Mouse (Mus musculus) forebrain, embryonic 16.5 days (tissue): ENCODE results near the gene Sh3bp2. TPM values are rescaled to one million over a fixed set of nuclear protein-coding genes. Genes with fewer than 3 reads are reported as not detected.
"Not testable (repeated sequence)": the region's sequence is repeated elsewhere in the genome, so short reads cannot be mapped to it uniquely, and the experiment has no call there.

Experiments
- ATAC-seq: fragments of 200-750 bp; cut with Nextera tagmentation; 2 replicates; pipeline ENCODE4 v1.8.0; 2017; ENCODE audit warnings: mild to moderate bottlenecking, moderate library complexity
- H3K27ac ChIP-seq: fragments of 300-500 bp; sonication (generic); 2 replicates; pipeline ENCODE4 v1.5.1; 2014; ENCODE audit warnings: low read length, control low read depth
- H3K27me3 ChIP-seq: fragments of 300-500 bp; sonication (generic); replicated peaks from 2 replicates; pipeline ENCODE4 v1.6.1; 2014; ENCODE audit warnings: low read length; ENCODE audit not compliant: control insufficient read depth, insufficient read depth
- H3K36me3 ChIP-seq: fragments of 300-500 bp; sonication (generic); 2 replicates; pipeline ENCODE4 v1.6.1; 2014; ENCODE audit not compliant: control insufficient read depth, insufficient read depth
- H3K4me1 ChIP-seq: fragments of 300-500 bp; sonication (generic); replicated peaks from 2 replicates; pipeline ENCODE4 v1.6.1; 2014; ENCODE audit warnings: low read length; ENCODE audit not compliant: control insufficient read depth, insufficient read depth
- H3K4me2 ChIP-seq: fragments of 300-500 bp; sonication (generic); 2 replicates; pipeline ENCODE4 v1.6.1; 2014; ENCODE audit warnings: mild to moderate bottlenecking, low read length, control low read depth
- H3K4me3 ChIP-seq: fragments of 300-500 bp; sonication (generic); replicated peaks from 2 replicates; pipeline ENCODE4 v1.5.1; 2014; ENCODE audit warnings: mild to moderate bottlenecking, low read length, control low read depth
- H3K9ac ChIP-seq: fragments of 300-500 bp; sonication (generic); replicated peaks from 2 replicates; pipeline ENCODE4 v1.6.1; 2014; ENCODE audit warnings: low read depth, low read length, control low read depth
- H3K9me3 ChIP-seq: fragments of 300-500 bp; sonication (generic); 2 replicates; pipeline ENCODE4 v1.6.1; 2016; ENCODE audit warnings: low read length; ENCODE audit not compliant: control insufficient read depth
- WGBS: fragments of 180-500 bp; shearing (Covaris S2); extraction: QIAGEN DNeasy Blood & Tissue Kit; methylation state at CpG from one replicate; pipeline ENCODE4 v1.1.7; 2014; 5-methylcytosine and 5-hydroxymethylcytosine counted together
- polyA plus RNA-seq: library from polyadenylated mRNA; unstranded; fragments of >200 nt; fragmentation: Nextera tagmentation; extraction: Ambion mirVana; gene quantifications from 2 replicates; pipeline ENCODE4 v1.2.1, GENCODE M21; 2015

The Sh3bp2 gene
- polyA plus RNA-seq, 1 experiment from 2014 or later: 29.1 TPM

GRCm38 (mm10) chr5:34549483-34550221 is 24.0 kb downstream of the Sh3bp2 start:
- Histone ChIP-seq H3K4me2 (peak overlapping the region; percentile 70), H3K9me3 (no peaks in the 10 kb centered on the region), H3K9ac (peak overlapping the region; percentile 99), H3K36me3 (peaks cover 12% of the 10 kb centered on the region), H3K4me3 (peak overlapping the region; percentile 62), H3K27me3 (no peaks in the 10 kb centered on the region), H3K4me1 (peaks cover 22% of the 10 kb centered on the region), H3K27ac (peak overlapping the region; percentile 56)
- WGBS: 0% methylated on average over 49 of the region's 49 CpGs
- ATAC-seq: peak; percentile 93

DNA sequence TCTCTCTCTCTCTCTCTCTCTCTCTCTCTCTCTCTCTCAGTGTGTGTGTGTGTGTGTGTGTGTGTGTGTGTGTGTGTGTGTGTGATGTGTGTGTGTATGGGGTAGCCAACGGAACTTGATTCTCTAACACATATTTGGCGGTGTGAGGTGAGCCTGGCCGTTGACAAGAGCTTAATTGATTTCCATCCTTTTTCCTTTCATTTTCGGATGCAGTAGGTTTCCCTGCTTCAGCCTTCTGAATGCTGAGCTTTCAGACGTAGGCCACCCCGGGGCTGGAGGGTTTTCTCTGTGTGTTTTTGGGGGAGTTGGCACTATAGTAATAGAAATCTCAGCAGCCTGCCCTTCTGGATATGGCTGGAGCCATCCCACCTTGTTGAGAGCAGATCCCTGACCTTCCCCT is 24.6 kb downstream of the Sh3bp2 start:
- H3K9me3 ChIP-seq: no peaks in the 10 kb centered on the region
- H3K4me3 ChIP-seq: peak overlapping the region; percentile 62
- WGBS: 0% methylated on average over 6 of the region's 6 CpGs
- H3K27me3 ChIP-seq: no peaks in the 10 kb centered on the region
- peaks cover 22% of the 10 kb centered on the region for H3K4me1 ChIP-seq
- H3K9ac ChIP-seq: peak overlapping the region; percentile 99
- peak; percentile 9; the same call in 1 of the 2 replicates for ATAC-seq
- H3K4me2 ChIP-seq: peak overlapping the region; percentile 70
- peak overlapping the region; percentile 27 for H3K27ac ChIP-seq
- H3K36me3 ChIP-seq: peaks cover 13% of the 10 kb centered on the region

GRCm38 (mm10) chr5:34551821-34552220 is 26.2 kb downstream of the Sh3bp2 start:
- peaks cover 22% of the 10 kb centered on the region for H3K4me1 ChIP-seq
- no peaks in the 10 kb centered on the region for H3K9me3 ChIP-seq
- no peak overlapping the region for H3K4me2 ChIP-seq
- H3K4me3 ChIP-seq: no peak overlapping the region
- H3K9ac ChIP-seq: no peak overlapping the region
- H3K27ac ChIP-seq: no peak overlapping the region
- H3K27me3 ChIP-seq: no peaks in the 10 kb centered on the region
- H3K36me3 ChIP-seq: peaks cover 25% of the 10 kb centered on the region
- no peak for ATAC-seq
- 92% methylated on average over 4 of the region's 4 CpGs for WGBS

- Histone ChIP-seq H3K27ac (no peak overlapping the region), H3K27me3 (no peaks in the 10 kb centered on the region), H3K9ac (no peak overlapping the region), H3K9me3 (no peaks in the 10 kb centered on the region), H3K4me1 (peaks cover 14% of the 10 kb centered on the region), H3K36me3 (peaks cover 39% of the 10 kb centered on the region), H3K4me3 (no peak overlapping the region), H3K4me2 (no peak overlapping the region)
- no peak for ATAC-seq
- WGBS: 96% methylated on average over 1 of the region's 1 CpGs
These were observed 38.2 kb downstream of the Sh3bp2 start for GRCm38 (mm10) chr5:34563854-34564253.

- WGBS: 89% methylated on average over 4 of the region's 4 CpGs
- H3K36me3 ChIP-seq: peaks cover 35% of the 10 kb centered on the region
- peaks cover 14% of the 10 kb centered on the region for H3K4me1 ChIP-seq
- no peak overlapping the region for H3K9ac ChIP-seq
- H3K9me3 ChIP-seq: no peaks in the 10 kb centered on the region
- no peaks in the 10 kb centered on the region for H3K27me3 ChIP-seq
- no peak overlapping the region for H3K4me3 ChIP-seq
- no peak overlapping the region for H3K4me2 ChIP-seq
- no peak for ATAC-seq
- H3K27ac ChIP-seq: no peak overlapping the region
These were observed 38.7 kb downstream of the Sh3bp2 start for GRCm38 (mm10) chr5:34564291-34564690.

DNA sequence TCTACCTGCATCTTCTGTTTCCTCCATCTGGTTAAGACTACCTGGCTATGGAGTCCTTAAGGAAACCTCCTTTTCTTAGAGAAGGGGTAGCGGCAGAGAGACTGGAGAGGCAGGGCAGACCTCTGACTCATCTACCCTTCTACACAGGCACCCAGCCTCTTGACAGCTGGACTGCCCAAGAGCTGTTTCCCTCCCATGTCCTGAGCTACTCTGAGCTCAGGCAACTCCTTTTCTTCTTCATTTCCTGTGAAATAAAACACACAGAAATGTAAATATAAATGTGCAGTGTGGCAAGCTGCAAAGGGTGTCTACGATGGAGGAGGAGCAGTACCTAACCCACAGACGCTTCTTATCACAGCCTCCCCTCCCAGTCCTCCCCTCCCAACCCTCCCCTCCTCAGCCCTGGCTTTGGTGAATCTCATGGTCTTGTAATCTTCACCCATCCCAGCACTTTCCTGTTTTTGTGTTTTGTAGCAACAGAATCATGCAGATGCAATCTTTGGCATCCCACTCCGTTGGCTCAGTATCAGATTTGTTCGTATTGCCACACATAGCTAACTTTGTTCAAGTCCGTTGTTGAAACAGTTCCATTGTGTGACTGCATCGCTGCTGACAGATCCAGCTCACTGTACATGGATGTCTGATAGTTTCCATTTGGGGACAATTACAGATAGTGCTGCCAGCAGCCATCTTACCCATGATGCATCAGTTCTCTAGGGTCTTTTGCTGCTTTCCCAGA is 40.1 kb downstream of the Sh3bp2 start:
- peak overlapping the region; percentile 27 for H3K4me2 ChIP-seq
- H3K27ac ChIP-seq: peak overlapping the region; percentile 81
- H3K4me3 ChIP-seq: no peak overlapping the region; the same call in 1 of the 2 replicates
- H3K9me3 ChIP-seq: no peaks in the 10 kb centered on the region
- H3K36me3 ChIP-seq: peaks cover 22% of the 10 kb centered on the region
- no peaks in the 10 kb centered on the region for H3K27me3 ChIP-seq
- WGBS: 49% methylated on average over 7 of the region's 7 CpGs
- 0 out of 2 replicates have a peak overlapping the region, but pooled peaks have one; percentile 11 for H3K9ac ChIP-seq
- peak; percentile 62 for ATAC-seq
- peaks cover 14% of the 10 kb centered on the region for H3K4me1 ChIP-seq

DNA sequence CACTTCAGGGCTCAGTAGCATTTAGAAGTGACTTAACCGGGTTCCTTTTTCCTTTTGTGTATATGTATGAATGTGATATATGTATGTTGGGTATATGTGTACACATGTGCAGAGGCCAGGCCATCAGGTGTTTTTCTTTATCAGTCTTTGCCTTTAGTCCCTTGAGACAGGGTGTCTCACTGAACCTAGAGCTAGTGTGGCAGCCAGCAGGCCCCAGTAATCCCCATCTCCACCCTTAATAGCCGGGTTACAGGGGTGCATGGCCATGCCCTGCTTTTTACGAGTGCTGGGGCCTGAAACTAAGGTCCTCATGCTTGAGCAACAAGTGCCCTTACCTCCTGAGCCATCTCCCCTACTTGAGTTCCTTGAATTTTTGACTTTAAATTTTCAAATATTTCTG is 45.9 kb downstream of the Sh3bp2 start:
- Histone ChIP-seq H3K4me3 (no peak overlapping the region), H3K27ac (no peak overlapping the region), H3K4me2 (no peak overlapping the region), H3K36me3 (no peaks in the 10 kb centered on the region), H3K27me3 (no peaks in the 10 kb centered on the region), H3K9me3 (no peaks in the 10 kb centered on the region), H3K4me1 (peaks cover 20% of the 10 kb centered on the region), H3K9ac (no peak overlapping the region)
- ATAC-seq: no peak
- WGBS: 90% methylated on average over 3 of the region's 3 CpGs

DNA sequence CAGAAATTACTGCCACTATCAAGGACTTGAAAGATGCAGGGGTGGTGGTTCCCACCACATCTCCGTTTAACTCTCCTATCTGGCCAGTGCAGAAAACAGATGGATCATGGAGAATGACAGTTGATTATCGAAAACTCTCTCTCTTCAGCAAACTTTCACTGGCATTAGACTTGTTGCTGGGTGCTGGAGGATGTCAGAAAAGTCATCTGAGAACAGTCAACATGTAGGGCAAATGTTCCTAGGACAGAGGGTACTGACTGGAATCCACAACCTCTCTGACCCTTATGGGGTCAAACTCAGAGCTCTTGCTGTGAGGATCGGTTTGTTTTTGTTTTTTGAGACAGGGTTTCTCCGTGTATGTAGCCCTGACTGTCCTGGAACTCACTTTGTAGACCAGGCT is 46.9 kb downstream of the Sh3bp2 start:
- not testable (repeated sequence) for H3K36me3 ChIP-seq, H3K9me3 ChIP-seq, H3K27me3 ChIP-seq, ATAC-seq
- 58% methylated on average over 4 of the region's 4 CpGs for WGBS
- Histone ChIP-seq H3K4me3 (peak overlapping the region; percentile 97), H3K9ac (peak overlapping the region; percentile 90), H3K4me2 (peak overlapping the region; percentile 76), H3K4me1 (peaks cover 18% of the 10 kb centered on the region), H3K27ac (peak overlapping the region; percentile 97)
